Mouse (Mus musculus) liver, embryonic 18 days (tissue): ENCODE results near the gene Ugt2a2. TPM values are rescaled to one million over a fixed set of nuclear protein-coding genes. Genes with fewer than 3 reads are reported as not detected.

ENCODE experiments used
- polyA plus RNA-seq: library from polyadenylated mRNA; depleted of rRNA; stranded (reverse); fragments of >200 nt; gene quantifications from 2 replicates; pipeline ENCODE4 v1.2.3, GENCODE M21; 2012; rRNA removed

The Ugt2a2 gene
- not detected in 2 replicates for polyA plus RNA-seq

DNA sequence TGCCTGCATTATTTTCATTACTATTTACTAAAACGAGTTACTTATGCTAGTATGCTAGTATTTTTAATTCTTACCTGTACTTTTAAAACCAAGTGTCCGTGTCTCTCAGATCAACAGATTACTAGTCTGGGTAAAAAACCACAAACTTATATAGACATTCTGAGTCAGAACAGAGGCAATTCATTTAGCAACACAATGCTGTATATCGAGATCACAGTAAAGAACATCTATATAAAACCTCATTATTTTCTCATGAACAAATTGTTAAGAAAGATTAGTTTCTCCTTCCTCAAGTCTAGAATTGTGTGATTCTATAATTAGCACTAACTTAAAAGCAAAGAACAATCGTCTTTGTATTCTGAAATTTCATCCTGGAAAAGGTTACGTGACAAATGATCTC, at the start of gene Ugt2a2:
TSS of gene Ugt2a2 (minus strand) at position 101 of the 400 bp plus-strand sequence.

DNA sequence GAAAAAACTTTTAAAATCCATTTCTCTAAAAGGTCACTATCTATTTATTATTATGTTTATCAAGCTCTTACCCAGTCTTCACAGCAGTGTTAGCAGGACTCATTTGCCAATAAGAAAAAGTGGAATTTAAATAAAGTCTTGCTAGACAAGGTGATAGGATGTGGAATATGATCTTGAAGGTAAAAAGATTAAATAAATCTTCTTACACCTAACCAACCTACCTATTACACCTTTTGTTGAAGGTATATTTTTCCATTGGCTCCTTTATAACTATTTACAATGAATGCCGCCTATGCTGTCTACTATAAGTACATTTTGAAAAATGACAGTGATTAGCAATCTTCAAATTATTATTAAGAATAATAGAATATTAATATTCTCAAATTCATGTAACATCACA, 8.7 kb upstream of the Ugt2a2 start, which contains the start of gene Ugt2a1:
TSS of gene Ugt2a1 (minus strand) at position 101 of the 400 bp plus-strand sequence.

GRCm38 (mm10) chr5:87486706-87487105, 4.6 kb upstream of the Ugt2a2 start, which contains the start of gene Gm43638:
Gene Gm43638 (minus strand): TSS chr5:87486806.

DNA sequence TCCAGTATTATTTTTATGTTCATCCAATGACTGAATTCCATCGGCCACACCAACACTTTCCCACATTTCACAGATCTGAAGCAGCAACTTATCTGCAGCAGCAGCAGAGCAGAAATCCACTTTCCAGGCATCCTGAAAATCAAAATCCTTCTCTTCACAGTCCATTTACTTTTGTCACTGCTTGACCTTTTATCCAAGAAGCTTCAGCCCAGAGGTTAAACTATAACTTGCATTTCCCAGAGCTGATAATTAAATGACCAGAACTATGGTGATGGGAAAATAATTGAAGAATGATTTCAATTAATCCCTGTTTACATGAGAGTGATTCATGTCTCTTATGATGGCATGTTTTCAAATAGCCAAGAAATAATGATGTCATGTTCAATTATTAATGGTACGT, 58.0 kb downstream of the Ugt2a2 start, which contains the start of gene Ugt2b38:
TSS of gene Ugt2b38 (minus strand) at position 163 of the 400 bp plus-strand sequence.

Other genes starting within 250 kb of the Ugt2a2 start
- not detected in 2 replicates for gene Ugt2b37, start 227.5 kb downstream of the Ugt2a2 start, polyA plus RNA-seq
- 0.99 and 1.9 TPM in 2 replicates for gene Ugt2a3, start 145.1 kb downstream of the Ugt2a2 start, polyA plus RNA-seq
- gene Ugt2b38, start 58.1 kb downstream of the Ugt2a2 start, polyA plus RNA-seq: 0.06 and 0.07 TPM in 2 replicates
- not detected in 2 replicates for gene Gm43638, start 4.5 kb upstream of the Ugt2a2 start, polyA plus RNA-seq
- gene Ugt2a1, start 8.6 kb upstream of the Ugt2a2 start, polyA plus RNA-seq: not detected in 2 replicates
- 1.1 and 1.6 TPM in 2 replicates for gene Sult1b1, start 55.9 kb upstream of the Ugt2a2 start, polyA plus RNA-seq
- gene Sult1d1, start 86.8 kb upstream of the Ugt2a2 start, polyA plus RNA-seq: 8.2 and 9.0 TPM in 2 replicates
- gene Sult1e1, start 109.3 kb upstream of the Ugt2a2 start, polyA plus RNA-seq: not detected in 2 replicates
- gene Csn1s1, start 183.9 kb upstream of the Ugt2a2 start, polyA plus RNA-seq: not detected in 2 replicates
- gene Csn2, start 217.4 kb upstream of the Ugt2a2 start, polyA plus RNA-seq: not detected in 2 replicates